ENCODE assay signal across 8 mouse cellular contexts in genomic region chr8:34326614-34326965, GRCm38 (mm10).
DNase-seq lines count a peak whose midpoint lies in the region; ATAC-seq and TF ChIP-seq lines count a peak whose summit lies in the region.

No protein-coding gene starts in this region.

- intact Hi-C loops in heart, postnatal 14 days (cut with DNase I) = no loop called here

- no peak for TF ChIP-seq CTCF in forebrain, postnatal 0 days (IDR thresholded peaks at IDR 0.05; ENCODE audit: low read depth)

- 0 out of 2 replicates have a peak overlapping the region, but pooled peaks have one; percentile 4 for H3K9ac ChIP-seq in heart, embryonic 14.5 days (ENCODE audit: low read length)
- peak overlapping the region; percentile 56 for H3K9ac ChIP-seq in forebrain, postnatal 0 days
- no peak overlapping the region for H3K9ac ChIP-seq in liver, embryonic 13.5 days

- ATAC-seq in heart, embryonic 14.5 days (ENCODE audit: insufficient number of reproducible peaks, insufficient read depth, low FRiP score, low read depth) = no peak
- ATAC-seq in forebrain, postnatal 0 days = no peak
- ATAC-seq in liver, embryonic 13.5 days (ENCODE audit: low read depth) = no peak

- DNase-seq in heart, postnatal 14 days = no peak
- DNase-seq in MN1 (ENCODE audit: low spot score) = peak; percentile 67
- no peak for DNase-seq in forebrain, postnatal 0 days
- DNase-seq in liver, embryonic 13.5 days = no peak
- DNase-seq in frontal cortex, postnatal 14 days (ENCODE audit: low spot score in 2 of 2) = no peak
- DNase-seq in right cerebral cortex, postnatal 25 days = no peak
- no peak for DNase-seq in frontal cortex, postnatal 25 days (ENCODE audit: low spot score in 2 of 2)

- H3K27ac ChIP-seq in heart, embryonic 14.5 days (replicated peaks in 1 of 2; ENCODE audit: control insufficient read depth in 1 of 2, insufficient read depth in 1 of 2, low read depth in 2 of 2, low read length in 2 of 2) = no peak overlapping the region
- H3K27ac ChIP-seq in forebrain, postnatal 0 days (ENCODE audit: low read depth, low read length) = peak overlapping the region; percentile 87
- no peak overlapping the region for H3K27ac ChIP-seq in liver, embryonic 13.5 days

- H3K27me3 ChIP-seq in heart, embryonic 14.5 days (ENCODE audit: control insufficient read depth, insufficient read depth, low read length) = peaks cover 11% of the 10 kb centered on the region
- H3K27me3 ChIP-seq in forebrain, postnatal 0 days (ENCODE audit: insufficient read depth, low read length) = no peaks in the 10 kb centered on the region
- no peaks in the 10 kb centered on the region for H3K27me3 ChIP-seq in liver, embryonic 13.5 days

- H3K4me2 ChIP-seq in heart, embryonic 14.5 days (ENCODE audit: low read length) = peak overlapping the region; percentile 67
- peak overlapping the region; percentile 58 for H3K4me2 ChIP-seq in forebrain, postnatal 0 days (ENCODE audit: low read depth)
- H3K4me2 ChIP-seq in liver, embryonic 13.5 days = peak overlapping the region; percentile 21; the same call in 1 of the 2 replicates

- H3K4me1 ChIP-seq in heart, embryonic 14.5 days (ENCODE audit: control insufficient read depth in 2 of 2, insufficient read depth in 2 of 2, low read length in 2 of 2) = peaks cover 4 to 11% of the 10 kb centered on the region in 2 experiments; a peak in 3 of 4 replicates
- H3K4me1 ChIP-seq in forebrain, postnatal 0 days (ENCODE audit: insufficient read depth) = peaks cover 25% of the 10 kb centered on the region
- no peaks in the 10 kb centered on the region for H3K4me1 ChIP-seq in liver, embryonic 13.5 days (replicated peaks)

- 12% methylated on average over 15 of the region's 15 CpGs for WGBS in heart, embryonic 14.5 days
- 3% methylated on average over 15 of the region's 15 CpGs for WGBS in forebrain, postnatal 0 days
- WGBS in liver, embryonic 13.5 days (ENCODE audit: insufficient replicate concordance) = 18% methylated on average over 15 of the region's 15 CpGs

- H3K36me3 ChIP-seq in heart, embryonic 14.5 days (ENCODE audit: control insufficient read depth, insufficient read depth, low read length) = no peaks in the 10 kb centered on the region
- no peaks in the 10 kb centered on the region for H3K36me3 ChIP-seq in forebrain, postnatal 0 days (ENCODE audit: insufficient read depth)
- no peaks in the 10 kb centered on the region for H3K36me3 ChIP-seq in liver, embryonic 13.5 days

- no peaks in the 10 kb centered on the region for H3K9me3 ChIP-seq in heart, embryonic 14.5 days (ENCODE audit: control insufficient read depth, low read length)
- H3K9me3 ChIP-seq in forebrain, postnatal 0 days (ENCODE audit: low read length) = no peaks in the 10 kb centered on the region
- H3K9me3 ChIP-seq in liver, embryonic 13.5 days (replicated peaks) = no peaks in the 10 kb centered on the region

- peak overlapping the region; percentile 27 to 28; a peak in 2 of 4 replicates for H3K4me3 ChIP-seq in heart, embryonic 14.5 days (ENCODE audit: control insufficient read depth in 1 of 2, insufficient read depth in 1 of 2, low read depth in 1 of 2, low read length in 2 of 2)
- peak overlapping the region; percentile 31 for H3K4me3 ChIP-seq in forebrain, postnatal 0 days (ENCODE audit: low read depth, low read length)
- H3K4me3 ChIP-seq in liver, embryonic 13.5 days (replicated peaks) = no peak overlapping the region
